Mouse (Mus musculus): Measurements from ENCODE around the gene Nxpe4.
"Not testable (repeated sequence)": the region's sequence is repeated elsewhere in the genome, so short reads cannot be mapped to it uniquely, and the experiment has no call there.

Gene Nxpe4

DNA sequence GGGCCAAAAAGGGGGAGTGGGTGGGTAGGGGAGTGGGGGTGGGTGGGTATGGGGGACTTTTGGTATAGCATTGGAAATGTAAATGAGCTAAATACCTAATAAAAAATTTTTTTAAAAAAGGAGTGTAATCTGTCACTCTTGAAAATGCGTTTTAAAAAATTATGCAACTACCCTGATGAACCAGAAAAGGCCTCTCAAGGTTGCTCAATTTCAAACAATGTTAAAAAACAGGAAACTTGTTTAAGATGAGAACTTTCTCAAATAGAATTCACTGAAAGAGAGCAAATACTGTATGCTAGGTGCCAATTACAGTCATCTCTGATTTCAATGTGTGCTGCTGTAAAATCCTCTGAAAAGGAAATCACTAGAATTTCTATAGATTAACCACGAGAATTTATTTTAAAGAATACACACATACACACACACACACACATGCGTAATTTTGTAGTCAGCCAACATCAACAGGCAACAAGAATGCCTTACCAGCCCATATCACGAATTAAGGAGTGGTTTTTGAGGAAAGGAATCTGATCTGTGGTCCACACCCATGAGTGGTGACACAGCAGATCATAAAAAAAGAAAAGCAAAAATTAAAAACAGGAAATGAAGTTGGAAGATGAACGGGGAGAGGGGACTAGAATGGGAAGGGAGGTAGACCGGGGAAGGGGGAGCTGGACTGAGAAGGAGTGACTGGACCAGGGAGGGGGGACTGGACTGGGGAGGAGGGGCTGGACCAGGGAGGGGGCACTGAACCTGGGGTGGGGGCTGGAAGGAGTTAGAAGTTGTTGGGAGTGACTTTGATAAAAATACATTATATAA lies 248.6 kb downstream of the Nxpe4 start:
- peak in 1 of 2 experiments; percentile 28 for DNase-seq (ENCODE audit: low spot score in 2 of 2)

DNA sequence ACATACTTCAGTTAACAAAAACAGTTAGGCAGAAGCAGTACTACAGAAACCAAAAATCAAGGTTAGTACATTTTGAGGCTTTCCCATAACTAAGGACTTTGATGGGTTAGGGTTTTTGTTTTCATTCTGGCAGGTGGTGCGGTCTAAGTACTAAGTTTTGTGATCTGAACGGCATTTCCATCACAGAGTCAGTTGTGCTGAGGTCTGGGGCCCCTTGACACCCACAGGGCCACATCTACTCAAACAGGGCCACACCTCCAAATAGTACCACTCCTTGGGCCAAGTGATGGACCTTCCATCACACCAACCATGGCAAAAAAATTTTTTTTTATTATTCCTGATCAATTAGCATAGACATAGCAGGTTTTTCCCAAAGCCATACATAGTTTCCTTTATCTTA lies 251.8 kb downstream of the Nxpe4 start:
- DNase-seq (ENCODE audit: low spot score in 2 of 2) = peak in 1 of 2 experiments; percentile 58

DNA sequence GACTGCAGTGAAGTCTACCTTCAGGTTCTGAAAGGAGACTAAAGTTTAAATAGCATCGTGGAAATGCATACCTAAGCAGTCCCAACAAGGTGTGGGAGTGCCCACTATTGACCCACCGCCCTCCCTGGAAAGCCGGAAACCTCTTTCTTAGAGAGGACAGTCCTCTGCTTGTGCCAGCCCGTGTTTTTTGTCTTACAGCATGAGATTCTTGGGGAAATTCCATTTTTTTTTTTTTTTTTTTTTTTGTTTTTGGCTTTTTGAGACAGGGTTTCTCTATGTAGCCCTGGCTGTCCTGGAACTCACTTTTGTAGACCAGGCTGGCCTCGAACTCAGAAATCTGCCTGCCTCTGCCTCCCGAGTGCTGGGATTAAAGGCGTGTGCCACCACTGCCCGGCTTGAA lies 255.5 kb downstream of the Nxpe4 start:
- not testable (repeated sequence) for DNase-seq (ENCODE audit: low spot score in 2 of 2)

DNA sequence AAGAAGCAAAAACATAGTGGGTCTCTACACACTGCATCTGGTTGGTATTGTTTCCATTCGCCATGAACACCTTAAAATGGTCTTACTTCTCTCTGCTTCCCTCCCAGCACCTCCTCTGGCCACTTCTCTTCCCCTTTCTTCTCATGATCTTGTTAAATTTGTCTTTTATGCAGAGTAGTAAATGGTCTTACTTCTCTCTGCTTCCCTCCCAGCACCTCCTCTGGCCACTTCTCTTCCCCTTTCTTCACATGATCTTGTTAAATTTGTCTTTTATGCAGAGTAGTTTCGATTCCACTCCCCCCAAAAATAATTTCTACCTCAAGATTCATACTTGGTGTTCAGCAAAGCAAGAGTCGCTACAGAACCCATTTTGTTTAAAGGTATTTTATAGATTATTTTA lies 256.2 kb downstream of the Nxpe4 start:
- DNase-seq (ENCODE audit: low spot score in 2 of 2) = peak in 1 of 2 experiments; percentile 30

DNA sequence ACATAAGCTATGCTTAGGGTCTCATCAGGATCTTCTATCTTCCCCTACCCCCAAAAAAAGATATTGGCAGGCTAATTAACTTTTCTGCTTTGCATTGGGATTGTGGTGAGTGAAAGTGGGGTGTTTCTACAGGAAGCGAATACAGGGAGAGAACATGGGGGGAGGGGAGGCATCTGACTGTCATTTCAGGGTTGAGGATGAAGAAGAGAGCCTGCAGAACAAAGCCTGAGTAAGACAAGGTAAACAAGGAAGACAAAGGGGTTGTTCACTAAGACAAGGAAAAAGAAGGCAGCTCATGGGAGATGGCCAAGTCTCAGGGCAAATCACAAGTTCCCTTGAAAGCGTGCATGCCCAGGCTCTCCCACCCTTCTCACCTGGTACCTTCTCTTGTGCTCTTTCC lies 256.6 kb downstream of the Nxpe4 start:
- no peak for DNase-seq (ENCODE audit: low spot score in 2 of 2)

DNA sequence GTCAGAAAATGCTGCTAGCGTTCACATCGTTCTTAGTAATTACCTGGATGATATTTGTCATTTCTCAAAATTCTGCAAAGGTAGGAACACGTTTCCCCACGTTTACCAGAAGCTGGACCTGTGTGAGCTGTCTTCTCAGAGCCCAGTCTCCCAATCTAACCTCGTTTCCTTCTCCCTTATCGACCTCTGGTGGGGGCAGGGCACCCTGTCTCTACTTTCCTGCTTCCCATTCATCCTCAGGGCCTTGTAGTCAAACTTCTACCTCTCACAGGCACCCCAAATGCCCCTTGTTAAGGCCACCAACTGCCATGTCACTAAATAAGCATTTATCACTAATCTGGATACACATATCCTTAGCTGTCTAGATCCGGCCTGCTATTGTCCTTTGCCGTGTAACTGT lies 257.0 kb downstream of the Nxpe4 start:
- peak in 1 of 2 experiments; percentile 54 for DNase-seq (ENCODE audit: low spot score in 2 of 2)

DNA sequence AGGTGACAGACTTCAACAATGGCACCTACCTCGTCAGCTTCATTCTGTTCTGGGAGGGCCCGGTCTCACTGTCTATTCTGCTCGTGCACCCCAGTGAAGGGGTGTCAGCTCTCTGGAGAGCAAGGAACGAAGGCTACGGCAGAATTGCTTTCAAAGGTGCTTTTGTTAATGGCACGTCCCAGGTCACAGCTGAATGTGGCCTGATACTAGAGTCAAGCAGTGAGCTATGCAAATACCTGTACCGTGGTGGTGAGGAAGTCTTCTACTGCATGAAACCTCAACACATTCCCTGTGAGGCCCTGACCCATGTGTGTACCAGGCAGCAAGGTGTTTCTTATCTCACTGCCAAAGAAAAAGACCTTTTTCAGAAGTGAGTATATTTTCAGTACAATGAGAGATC lies 258.6 kb downstream of the Nxpe4 start:
- peak; percentile 33 to 65 for DNase-seq (ENCODE audit: low spot score in 2 of 2)

DNA sequence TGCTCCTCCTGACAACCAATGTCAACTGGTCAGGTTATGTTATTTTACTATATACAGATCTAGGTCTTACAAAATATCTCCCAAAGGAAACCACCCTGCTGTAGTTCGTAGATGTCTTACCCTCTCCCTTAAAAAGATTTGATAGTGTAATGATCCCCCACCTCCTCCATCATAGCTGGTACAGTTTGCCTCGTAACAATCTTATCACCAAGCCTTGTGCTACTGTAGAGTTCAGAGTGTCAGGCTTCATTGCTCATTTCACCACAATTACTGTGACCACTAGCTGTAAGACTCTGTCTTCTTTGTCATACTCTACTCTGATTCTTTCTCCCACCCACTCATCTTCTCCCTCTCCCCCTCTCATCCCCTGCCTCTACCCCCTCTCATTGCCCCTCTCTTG lies 259.2 kb downstream of the Nxpe4 start:
- DNase-seq (ENCODE audit: low spot score in 2 of 2) = peak in 1 of 2 experiments; percentile 38

DNA sequence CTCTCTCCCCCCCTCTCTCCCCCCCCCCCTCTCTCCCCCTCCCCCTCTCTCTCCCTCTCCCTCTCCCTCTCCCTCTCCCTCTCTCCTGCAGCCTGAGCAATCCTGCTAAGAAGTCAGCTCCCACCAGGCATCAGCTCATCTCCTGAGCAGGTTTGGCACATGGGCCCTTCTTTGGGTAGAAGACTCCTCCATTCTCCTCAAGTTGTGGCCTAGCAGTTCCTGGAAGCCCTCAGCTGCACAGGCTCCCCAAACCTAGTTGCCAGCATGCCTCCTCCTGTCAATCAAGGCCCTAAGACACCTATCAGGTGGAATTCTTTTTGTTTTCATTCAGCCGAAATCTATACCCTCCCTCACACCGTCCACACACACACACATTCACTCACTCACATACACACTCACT lies 259.7 kb downstream of the Nxpe4 start:
- DNase-seq (ENCODE audit: low spot score in 2 of 2) = peak in 1 of 2 experiments; percentile 60

DNA sequence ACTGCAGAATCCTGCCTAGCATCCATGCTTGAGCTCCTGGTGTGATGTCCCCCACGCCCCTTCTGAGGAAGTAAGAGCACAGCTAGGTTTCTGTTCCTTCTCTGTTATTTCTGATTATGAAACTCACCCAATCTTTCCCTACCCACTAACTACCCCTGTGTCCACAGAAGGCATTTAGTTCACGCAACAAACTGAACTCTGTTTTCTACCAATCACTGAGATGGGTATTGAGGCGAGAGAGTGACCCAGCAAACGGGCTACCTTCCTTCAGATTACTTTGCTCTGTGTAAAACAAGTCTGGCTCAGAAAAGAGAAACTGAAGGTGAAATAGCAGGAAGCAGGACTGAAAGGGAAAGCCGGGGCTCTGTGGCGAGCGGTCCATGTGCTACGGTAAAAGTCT lies 260.6 kb downstream of the Nxpe4 start:
- peak in 1 of 2 experiments; percentile 57 for DNase-seq (ENCODE audit: low spot score in 2 of 2)

DNA sequence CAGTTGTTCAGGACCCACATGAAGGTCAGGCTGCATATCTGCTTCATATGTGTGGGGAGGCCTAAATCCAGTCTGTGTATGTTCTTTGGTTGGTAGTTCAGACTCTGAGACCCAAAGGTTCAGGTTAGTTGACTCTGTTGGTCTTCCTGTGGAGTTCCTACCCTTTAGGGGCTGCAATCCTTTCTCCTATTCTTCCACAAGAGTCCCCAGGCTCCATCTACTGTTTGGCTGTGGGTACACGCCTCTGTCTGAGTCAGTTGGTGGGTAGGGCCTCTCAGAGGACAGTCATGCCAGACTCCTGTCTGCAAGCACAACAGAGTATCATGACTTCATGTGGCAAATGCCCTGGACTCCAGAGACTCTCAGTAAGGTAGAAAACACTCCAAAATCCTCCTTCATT lies 261.4 kb downstream of the Nxpe4 start:
- peak in 1 of 2 experiments; percentile 51 for DNase-seq (ENCODE audit: low spot score in 2 of 2)

DNA sequence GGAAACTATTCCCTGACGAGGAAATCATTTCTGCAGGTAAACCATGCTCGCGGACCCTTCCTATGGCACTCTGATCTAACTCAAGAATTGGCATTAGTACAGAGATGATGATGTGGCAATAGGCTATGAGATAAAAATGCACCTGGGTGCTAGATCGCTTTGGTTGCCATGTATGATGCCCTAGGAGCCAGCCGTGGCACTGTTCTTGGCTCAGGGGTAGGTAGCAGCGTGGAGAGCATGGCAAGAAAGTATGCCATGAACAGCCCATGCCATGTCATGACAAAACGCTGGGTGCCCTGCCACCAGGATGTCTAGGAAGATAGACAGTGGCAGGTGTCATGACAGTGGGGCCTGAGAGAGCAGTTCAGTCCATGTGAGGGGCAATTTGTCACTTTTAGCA lies 265.4 kb downstream of the Nxpe4 start:
- peak in 1 of 2 experiments; percentile 51 for DNase-seq (ENCODE audit: low spot score in 2 of 2)

DNA sequence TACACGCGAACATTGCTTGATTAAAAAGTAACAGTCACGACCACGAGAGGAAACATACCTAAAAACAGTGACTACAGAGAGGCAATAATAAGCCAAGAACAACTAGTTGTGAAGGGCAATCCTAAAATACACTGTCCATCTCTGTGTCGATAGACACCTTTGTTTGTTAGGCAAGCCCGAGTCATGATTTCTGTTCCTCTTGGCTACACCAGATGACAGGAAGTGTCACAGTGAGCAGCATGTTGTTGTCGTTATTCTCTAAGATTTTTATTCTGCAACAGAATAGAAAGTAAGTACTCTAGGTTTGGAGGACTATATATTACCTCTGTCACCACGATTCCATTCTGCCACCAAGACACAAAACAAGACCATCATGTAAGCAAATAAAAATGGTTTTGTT lies 270.6 kb downstream of the Nxpe4 start:
- DNase-seq (ENCODE audit: low spot score in 2 of 2) = no peak

DNA sequence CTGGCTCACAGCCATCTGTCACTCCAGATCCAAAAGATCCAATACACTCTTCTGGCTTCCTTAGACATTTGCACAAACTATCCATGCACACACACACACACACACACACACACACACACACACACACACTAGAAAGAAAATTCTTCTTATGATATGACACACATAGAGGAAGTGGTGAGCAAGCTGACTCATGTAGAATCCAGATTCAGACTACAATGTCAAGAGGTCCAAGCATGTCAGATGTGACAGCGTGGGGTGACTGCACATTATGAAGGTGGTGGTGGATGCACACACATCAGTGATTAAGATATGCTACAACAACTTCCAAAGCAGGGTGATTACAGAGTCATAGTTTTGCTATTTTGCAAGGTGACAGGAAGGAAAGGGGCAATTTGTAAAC lies 282.1 kb downstream of the Nxpe4 start:
- peak; percentile 8 to 42 for DNase-seq (ENCODE audit: low spot score in 2 of 2)

DNA sequence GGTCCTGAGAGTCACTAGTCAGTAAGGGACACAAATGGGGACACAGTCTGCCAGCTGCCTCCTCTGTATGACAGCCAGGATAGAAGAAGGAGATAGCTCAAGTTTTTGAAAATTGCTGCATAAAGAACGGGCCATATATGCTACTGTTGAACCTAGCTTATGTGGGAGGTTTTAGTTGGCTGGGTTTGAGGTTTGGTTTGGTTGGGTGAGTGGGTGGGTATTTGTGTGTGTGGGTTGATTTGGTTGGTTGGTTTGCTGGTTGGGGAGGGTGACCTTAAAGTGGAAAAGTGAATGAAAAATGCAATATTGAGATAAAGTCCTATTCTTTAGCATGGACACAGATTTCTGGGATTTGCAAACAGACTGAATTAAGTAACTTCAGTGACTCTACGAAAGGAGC lies 283.0 kb downstream of the Nxpe4 start:
- DNase-seq (ENCODE audit: low spot score in 2 of 2) = peak; percentile 11 to 41

DNA sequence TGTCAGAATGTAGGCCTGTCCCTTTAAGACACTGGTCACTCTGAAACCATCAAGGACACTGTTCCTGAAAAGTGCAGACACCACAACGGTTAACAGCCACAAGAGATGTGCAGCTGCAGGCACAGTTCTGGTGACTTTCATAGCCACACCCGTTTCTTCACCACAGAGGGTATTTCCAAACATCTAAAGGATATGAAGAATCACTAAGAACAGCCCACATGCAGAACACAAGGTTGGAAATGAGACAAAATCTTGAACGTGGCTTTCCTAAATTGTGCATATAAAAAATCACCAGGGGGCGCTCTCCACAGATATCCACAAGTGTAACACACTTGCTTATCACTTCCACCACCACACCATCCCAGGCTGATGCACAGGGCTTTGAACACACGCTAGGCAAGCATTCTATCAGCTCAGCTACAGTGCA lies 286.0 kb downstream of the Nxpe4 start:
- peak; percentile 39 to 71 for DNase-seq (ENCODE audit: low spot score in 2 of 2)
